Mouse (Mus musculus) cerebellum, adult 2 months (tissue): ENCODE measurements at regions not wholly inside any gene's neighbourhood (a gene's known extent, or its start where the extent isn't known, plus 50 kb on each side); places are given as distances from the start of the nearest gene placed in this dataset.
A peak's percentile ranks its signal among the peaks of the same experiment; 100 is the strongest.

ENCODE experiments used
- DNase-seq, 2 experiments: peaks; one replicate each; pipeline ENCODE4 v3.0.0; 2021
- H3K27ac ChIP-seq: fragments of 200-500 bp; 2 replicates; pipeline ENCODE4 v1.5.1; 2012; ENCODE audit warnings: low read length, control low read depth, inconsistent platforms; ENCODE audit not compliant: insufficient read depth
- H3K27me3 ChIP-seq: fragments of 200-500 bp; 2 replicates; pipeline ENCODE4 v1.6.1; 2012; ENCODE audit warnings: inconsistent platforms, mild to moderate bottlenecking, low read length, moderate library complexity; ENCODE audit not compliant: control insufficient read depth, insufficient read depth
- H3K4me1 ChIP-seq: fragments of 200-500 bp; 2 replicates; pipeline ENCODE4 v1.6.1; 2011; ENCODE audit warnings: low read length; ENCODE audit not compliant: control insufficient read depth, insufficient read depth
- H3K4me3 ChIP-seq: fragments of 200-500 bp; replicated peaks from 2 replicates; pipeline ENCODE3; 2011; ENCODE audit warnings: mild to moderate bottlenecking, low read depth, low read length, control low read depth; ENCODE audit not compliant: insufficient read depth
- CTCF ChIP-seq: fragments of 200-500 bp; IDR thresholded peaks from 2 replicates; pipeline ENCODE4 v1.5.1; 2011; ENCODE audit warnings: low read depth, mild to moderate bottlenecking, control low read depth, low read length, moderate library complexity, borderline replicate concordance; ENCODE audit not compliant: insufficient read depth
- POLR2A ChIP-seq: fragments of 200-500 bp; IDR thresholded peaks from 2 replicates; pipeline ENCODE4 v1.6.1; 2011; ENCODE audit warnings: low read length, control low read depth, borderline replicate concordance; ENCODE audit not compliant: insufficient read depth
- WGBS: fragments of 180-500 bp; shearing (Covaris S2); methylation state at CpG from one replicate; pipeline ENCODE4 v1.1.7; 2018; 5-methylcytosine and 5-hydroxymethylcytosine counted together

DNA sequence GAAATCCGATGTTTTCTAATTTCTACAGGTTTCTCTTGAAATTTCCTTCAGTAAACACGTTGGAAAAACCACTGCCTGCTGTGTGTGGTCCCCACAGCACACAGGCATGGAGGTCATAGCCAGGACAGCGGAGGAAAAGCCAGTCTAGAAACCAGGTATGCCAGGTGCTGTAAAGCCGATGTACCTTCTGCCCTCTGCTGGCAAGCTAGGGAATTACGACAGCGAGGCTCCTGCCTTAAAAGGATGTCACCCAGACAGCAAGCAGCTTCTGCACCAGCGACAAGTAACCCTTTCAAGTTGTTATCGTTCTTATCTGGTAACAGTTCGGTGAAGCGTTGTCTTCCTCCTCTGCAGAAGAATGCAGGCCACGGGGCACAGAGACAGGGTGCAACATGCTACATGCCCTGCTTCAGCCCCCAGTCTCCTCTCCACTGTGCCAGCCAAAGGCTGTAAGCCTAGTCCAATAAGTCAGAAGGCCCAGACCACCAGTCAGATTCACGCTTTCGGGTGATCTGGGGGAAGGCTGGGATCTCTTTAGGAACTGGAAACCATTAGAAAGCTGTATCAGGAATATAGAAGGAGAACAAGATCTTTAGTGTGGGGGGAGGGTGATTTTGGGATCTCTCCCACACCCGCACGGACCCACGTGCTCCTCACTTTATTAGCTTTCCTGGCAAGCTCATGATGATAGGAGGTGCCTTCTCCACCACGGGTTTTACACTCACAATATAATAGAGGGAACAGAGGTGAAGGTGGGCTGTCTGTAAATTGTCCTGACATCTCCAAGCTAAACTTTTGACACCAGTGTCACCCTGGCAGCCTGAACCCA is 79.9 kb upstream of the Elac2 start:
- Histone ChIP-seq H3K27me3 (no peaks in the 10 kb centered on the region), H3K27ac (no peak overlapping the region), H3K4me1 (no peaks in the 10 kb centered on the region), H3K4me3 (no peak overlapping the region)
- peak; percentile 35 to 57 for DNase-seq
- WGBS = 33% methylated on average over 17 of the region's 17 CpGs
- TF ChIP-seq POLR2A (no peak), CTCF (peak; percentile 85)

DNA sequence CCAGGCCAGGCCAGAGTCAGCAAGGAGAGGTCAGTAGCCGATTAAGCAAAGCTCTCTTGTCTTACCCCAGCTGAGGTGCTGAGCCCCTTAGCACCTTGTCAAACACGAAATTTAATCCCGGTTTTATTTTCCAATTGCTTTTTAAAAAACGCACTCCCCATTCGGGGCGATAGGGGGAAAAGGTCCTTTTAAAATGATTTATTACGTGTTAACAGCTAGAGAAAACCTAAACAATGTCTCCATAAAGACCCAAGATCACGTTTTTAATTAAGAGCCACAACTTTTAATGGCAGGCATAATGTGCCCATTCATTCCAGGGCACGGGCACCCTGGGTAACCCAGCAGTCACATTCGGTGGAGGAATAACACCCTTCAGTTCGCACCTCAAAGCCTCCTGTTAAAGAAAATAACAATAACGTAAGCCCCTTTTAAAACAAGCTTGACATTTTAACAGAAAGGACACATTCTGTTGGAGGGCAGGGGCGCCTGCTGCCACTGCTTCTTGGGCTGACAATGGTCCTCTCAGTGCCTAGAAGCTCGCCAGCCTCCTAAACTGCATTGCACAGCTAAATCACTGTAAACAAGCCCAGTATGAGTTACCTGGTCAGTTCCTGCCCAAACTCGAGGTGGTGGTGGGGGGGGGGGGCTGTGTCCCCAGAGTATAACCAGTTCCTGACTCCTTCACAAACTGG is 79.1 kb upstream of the Elac2 start:
- DNase-seq = no peak
- no peak for TF ChIP-seq CTCF
- TF ChIP-seq POLR2A = no peak
- no peaks in the 10 kb centered on the region for H3K27me3 ChIP-seq
- H3K4me1 ChIP-seq = no peaks in the 10 kb centered on the region
- no peak overlapping the region for H3K27ac ChIP-seq
- WGBS = 74% methylated on average over 15 of the region's 15 CpGs
- no peak overlapping the region for H3K4me3 ChIP-seq

DNA sequence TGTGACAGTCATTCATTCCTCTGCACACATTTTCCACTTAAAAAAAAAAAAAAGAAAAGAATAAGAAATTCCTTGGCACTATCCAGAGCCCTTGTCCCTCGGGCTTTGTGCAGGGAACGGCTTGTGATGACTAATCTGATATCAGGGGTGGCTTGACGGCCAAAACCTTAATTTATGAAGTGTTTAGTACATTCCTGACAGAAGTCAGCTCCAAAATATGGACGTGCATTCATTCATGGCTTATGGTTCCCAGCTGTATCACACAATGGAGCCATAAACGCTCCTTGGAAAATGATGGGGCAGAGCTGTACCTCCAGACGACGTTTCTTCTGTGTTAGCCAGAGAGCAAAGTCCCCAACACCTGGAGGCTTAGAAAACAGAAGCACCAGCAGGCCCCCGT is 62.1 kb upstream of the Elac2 start:
- TF ChIP-seq POLR2A (no peak), CTCF (no peak)
- no peak overlapping the region for H3K4me3 ChIP-seq
- no peaks in the 10 kb centered on the region for H3K27me3 ChIP-seq
- no peaks in the 10 kb centered on the region for H3K4me1 ChIP-seq
- DNase-seq = no peak
- WGBS = 46% methylated on average over 8 of the region's 8 CpGs
- no peak overlapping the region for H3K27ac ChIP-seq

DNA sequence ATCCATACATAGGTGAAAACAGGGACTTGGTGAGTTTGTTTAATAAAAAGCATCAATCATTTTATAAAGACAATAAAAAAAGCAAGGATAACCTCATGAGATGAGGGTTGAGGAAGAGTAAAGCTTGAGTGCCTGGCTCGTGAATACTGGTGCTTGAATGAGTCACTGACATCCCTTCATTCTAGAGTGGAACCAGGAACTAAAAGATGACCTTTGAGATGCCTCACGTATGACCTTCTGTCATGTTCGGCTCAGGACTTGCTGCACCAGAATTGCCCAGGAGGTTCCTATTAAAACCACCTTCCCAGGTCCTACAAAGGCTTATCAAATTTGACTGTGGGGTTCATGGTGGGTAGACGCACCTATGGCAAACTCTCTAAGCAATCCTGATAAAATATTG is 61.5 kb upstream of the Elac2 start:
- no peak overlapping the region for H3K4me3 ChIP-seq
- H3K4me1 ChIP-seq = no peaks in the 10 kb centered on the region
- no peak for DNase-seq
- WGBS = 85% methylated on average over 4 of the region's 4 CpGs
- TF ChIP-seq POLR2A (no peak), CTCF (no peak)
- no peak overlapping the region for H3K27ac ChIP-seq
- no peaks in the 10 kb centered on the region for H3K27me3 ChIP-seq

DNA sequence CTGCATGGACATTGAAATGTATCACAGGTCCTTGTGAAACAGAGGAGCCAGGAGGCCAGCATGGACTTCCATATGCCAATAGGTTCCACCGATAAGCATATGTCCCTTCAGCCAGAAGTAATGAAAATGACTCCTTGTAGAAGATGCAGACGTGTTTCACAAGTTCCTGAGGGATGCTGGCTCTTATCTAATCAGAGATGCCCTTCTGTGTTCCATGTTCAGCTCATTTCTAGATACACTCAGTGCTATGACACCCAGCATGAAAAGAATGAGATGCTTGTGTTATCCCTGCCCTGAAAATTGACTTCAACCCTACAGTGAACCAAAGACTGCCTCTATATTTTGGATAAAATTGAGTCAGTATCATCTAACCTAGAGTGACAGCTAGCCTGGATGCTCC is 53.8 kb upstream of the Elac2 start:
- Histone ChIP-seq H3K27me3 (no peaks in the 10 kb centered on the region), H3K27ac (no peak overlapping the region), H3K4me3 (no peak overlapping the region), H3K4me1 (peaks cover 2% of the 10 kb centered on the region; the same call in 1 of the 2 replicates)
- TF ChIP-seq CTCF (no peak), POLR2A (no peak)
- DNase-seq = no peak
- 68% methylated on average over 2 of the region's 2 CpGs for WGBS

DNA sequence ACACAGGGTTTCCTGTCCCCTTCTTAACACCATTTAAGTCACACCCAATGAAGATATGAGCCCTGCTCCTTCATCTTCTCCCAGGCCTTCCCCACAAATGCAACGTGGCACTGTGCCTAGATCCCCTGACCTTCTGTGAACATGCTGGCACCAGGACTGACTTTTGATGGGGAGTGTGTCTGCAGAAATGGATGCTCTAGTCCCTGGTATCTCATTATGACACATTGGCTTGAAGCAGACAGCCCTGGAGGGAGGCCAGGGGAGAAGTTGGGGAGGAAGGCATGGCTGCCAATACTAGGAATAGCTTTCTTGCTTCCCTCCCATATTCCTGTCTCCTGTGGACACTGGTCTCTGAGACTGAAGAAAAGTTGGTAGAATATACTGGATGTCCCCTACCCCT is 52.9 kb upstream of the Elac2 start:
- H3K27me3 ChIP-seq = no peaks in the 10 kb centered on the region
- TF ChIP-seq POLR2A = no peak
- no peak for TF ChIP-seq CTCF
- H3K4me1 ChIP-seq = peaks cover 2% of the 10 kb centered on the region; the same call in 1 of the 2 replicates
- DNase-seq = peak; percentile 15 to 43
- H3K4me3 ChIP-seq = no peak overlapping the region
- 27% methylated on average over 1 of the region's 1 CpGs for WGBS
- no peak overlapping the region for H3K27ac ChIP-seq
